Mouse (Mus musculus) C2C12 (cell line): ENCODE data around the gene Taar7d. TPM values are rescaled to one million over a fixed set of nuclear protein-coding genes. Genes with fewer than 3 reads are reported as not detected.
A peak's percentile ranks its signal among the peaks of the same experiment; 100 is the strongest.

Source experiments
- H3K27me3 ChIP-seq: one replicate; pipeline ENCODE4 v1.6.1; 2011; ENCODE audit not compliant: control insufficient read depth, insufficient read depth, insufficient read length
- H3K36me3 ChIP-seq: one replicate; pipeline ENCODE4 v1.6.1; 2011; ENCODE audit not compliant: control insufficient read depth, insufficient read depth
- H3K4me3 ChIP-seq: one replicate; pipeline ENCODE4 v1.5.1; 2011; ENCODE audit warnings: mild to moderate bottlenecking, control low read depth; ENCODE audit not compliant: poor library complexity, insufficient read depth, severe bottlenecking
- H3K79me2 ChIP-seq: one replicate; pipeline ENCODE4 v1.6.1; 2011; ENCODE audit not compliant: control insufficient read depth, insufficient read depth
- H3K79me3 ChIP-seq: one replicate; pipeline ENCODE4 v1.6.1; 2011; ENCODE audit warnings: low read depth, control low read depth
- H3ac ChIP-seq: one replicate; pipeline ENCODE3; 2011; ENCODE audit warnings: low read depth; ENCODE audit not compliant: control insufficient read depth, insufficient read length
- CEBPB ChIP-seq: IDR thresholded peaks from one replicate; pipeline ENCODE4 v1.6.1; 2011; ENCODE audit warnings: low read depth, mild to moderate bottlenecking, control low read depth, moderate library complexity
- CTCF ChIP-seq: IDR thresholded peaks from one replicate; pipeline ENCODE4 v1.5.1; 2011; ENCODE audit not compliant: control insufficient read depth, insufficient read depth, insufficient read length
- FOSL1 ChIP-seq: IDR thresholded peaks from one replicate; pipeline ENCODE4 v1.8.0; 2011; ENCODE audit warnings: mild to moderate bottlenecking, low read length; ENCODE audit not compliant: poor library complexity, insufficient read depth, severe bottlenecking
- MAX ChIP-seq: IDR thresholded peaks from one replicate; pipeline ENCODE4 v1.6.1; 2011; ENCODE audit warnings: mild to moderate bottlenecking, control low read depth
- MYOD1 ChIP-seq: IDR thresholded peaks from one replicate; pipeline ENCODE4 v1.6.1; 2011; ENCODE audit warnings: low read depth; ENCODE audit not compliant: control insufficient read depth, insufficient read length
- MYOG ChIP-seq: IDR thresholded peaks from one replicate; pipeline ENCODE4 v1.6.1; 2011; ENCODE audit not compliant: control insufficient read depth, insufficient read length; ENCODE audit errors: extremely low read depth
- USF1 ChIP-seq: IDR thresholded peaks from one replicate; pipeline ENCODE4 v1.6.1; 2011; ENCODE audit warnings: low read depth, mild to moderate bottlenecking, control low read depth, moderate library complexity
- long read RNA-seq, 2 experiments: library from polyadenylated mRNA; unstranded; transcript quantifications; one replicate each; pipeline ENCODE4 v2.0.0; 2019 to 2020
- polyA plus RNA-seq: library from polyadenylated mRNA; unstranded; fragments of >200 nt; fragmentation: generic; extraction: Trizol; gene quantifications from one replicate; pipeline ENCODE4 v1.2.1, GENCODE M21; 2012; ENCODE audit warnings: missing spikeins

Gene Taar7d
- polyA plus RNA-seq, result not detected
- long read RNA-seq, experiment 1, result 0 reads
- long read RNA-seq, experiment 2, result 0 reads

DNA sequence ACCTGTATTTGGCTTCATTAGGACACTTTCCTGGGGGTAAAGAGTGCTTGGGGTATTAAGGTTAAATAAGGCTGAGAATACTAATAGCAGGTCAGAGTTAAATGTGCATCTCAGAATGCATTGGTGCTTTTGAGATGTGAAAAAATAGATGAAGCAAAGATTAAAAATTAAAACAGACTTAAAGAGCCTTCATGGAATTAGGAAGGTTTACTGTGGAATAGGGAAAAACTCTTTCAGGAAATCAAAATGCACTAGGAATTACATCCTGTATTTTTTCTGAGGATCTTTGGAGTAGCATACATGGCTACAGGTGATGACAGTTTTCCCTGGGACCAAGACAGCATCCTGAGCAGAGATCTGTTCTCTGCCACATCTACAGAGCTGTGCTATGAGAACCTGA is at the start of gene Taar7d:
Gene Taar7d, plus strand, starts transcription at position 301 of the 400 bp plus-strand sequence.
- TF ChIP-seq FOSL1 (no peak), MYOG (no peak), CEBPB (no peak), CTCF (no peak), MAX (no peak), USF1 (no peak), MYOD1 (no peak)
- H3ac ChIP-seq, result no peak within 1 kb of the TSS
- H3K36me3 ChIP-seq, result no peaks in the 10 kb centered on the region
- no peak within 1 kb of the TSS for H3K4me3 ChIP-seq
- H3K79me2 ChIP-seq, result no peaks in the 10 kb centered on the region
- no peaks in the 10 kb centered on the region for H3K79me3 ChIP-seq
- peaks cover 2% of the 10 kb centered on the region for H3K27me3 ChIP-seq

DNA sequence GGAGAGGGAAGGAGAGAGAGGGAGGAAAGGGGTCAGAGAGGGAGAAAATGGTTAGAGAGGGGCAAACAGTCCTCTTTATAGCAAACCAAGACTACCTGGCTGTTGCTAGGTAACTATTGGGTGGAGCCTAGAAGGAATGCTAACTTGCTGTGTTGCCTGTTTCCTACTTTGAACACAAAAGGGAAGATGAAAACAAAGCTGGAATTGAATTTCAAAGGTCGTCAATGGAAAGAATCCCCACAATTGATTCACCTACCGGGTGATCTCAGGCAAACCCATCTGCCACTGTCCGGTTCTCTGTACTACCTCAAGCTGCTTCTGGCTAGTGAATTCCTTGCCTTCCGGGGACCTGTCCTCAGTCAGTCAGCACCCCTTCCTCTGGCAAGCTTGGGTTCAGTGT is 49.1 kb upstream of the Taar7d start:
- no peaks in the 10 kb centered on the region for H3K79me2 ChIP-seq
- no peak overlapping the region for H3ac ChIP-seq
- no peaks in the 10 kb centered on the region for H3K27me3 ChIP-seq
- H3K4me3 ChIP-seq, result no peak overlapping the region
- H3K79me3 ChIP-seq, result no peaks in the 10 kb centered on the region
- no peak for TF ChIP-seq MYOG
- TF ChIP-seq USF1, result no peak
- no peak for TF ChIP-seq FOSL1
- no peak for TF ChIP-seq CTCF
- no peak for TF ChIP-seq MYOD1
- no peak for TF ChIP-seq CEBPB
- TF ChIP-seq MAX, result no peak
- H3K36me3 ChIP-seq, result no peaks in the 10 kb centered on the region

DNA sequence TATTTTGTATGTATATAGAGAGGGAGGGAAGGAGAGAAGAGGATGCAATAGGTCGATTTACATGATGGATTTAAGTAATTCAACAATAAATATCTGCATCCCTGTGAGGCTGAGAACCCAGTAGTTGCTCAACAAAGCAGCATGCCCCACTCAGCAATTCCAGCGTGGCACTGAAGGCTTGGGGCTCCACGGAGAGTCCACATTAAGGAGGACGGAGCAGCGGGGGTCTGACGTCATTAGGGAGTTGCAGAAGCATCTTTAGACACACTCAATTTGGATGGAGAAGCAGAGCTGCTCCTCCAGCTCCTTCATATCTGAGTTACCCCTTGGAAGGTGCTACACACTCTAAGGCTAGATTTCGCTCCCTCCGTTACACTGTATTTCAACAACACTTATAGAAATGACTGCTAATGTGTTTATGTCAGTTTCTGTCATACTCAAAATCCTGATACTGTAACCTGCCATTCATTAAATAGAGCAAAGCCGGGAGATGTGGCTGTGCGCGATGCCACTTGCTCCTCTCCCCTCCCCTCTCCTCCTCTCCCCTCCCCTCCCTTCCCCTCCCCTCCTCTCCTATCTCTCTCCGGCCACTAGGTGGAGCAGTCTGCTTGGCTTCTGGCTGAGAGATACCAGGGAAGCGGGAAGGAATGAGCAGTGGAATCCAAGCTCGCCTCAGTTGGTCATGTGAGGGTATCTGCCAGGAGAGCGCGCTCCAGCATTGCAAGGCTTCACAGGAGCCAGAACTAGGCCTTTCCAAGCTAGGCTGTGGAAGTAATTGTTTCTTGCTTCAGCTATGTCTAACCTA is 47.9 kb upstream of the Taar7d start:
- Histone ChIP-seq H3ac (no peak overlapping the region), H3K79me3 (no peaks in the 10 kb centered on the region), H3K4me3 (no peak overlapping the region), H3K79me2 (no peaks in the 10 kb centered on the region), H3K36me3 (no peaks in the 10 kb centered on the region), H3K27me3 (no peaks in the 10 kb centered on the region)
- no peak for TF ChIP-seq FOSL1
- TF ChIP-seq USF1, result no peak
- no peak for TF ChIP-seq CEBPB
- TF ChIP-seq CTCF, result peak; percentile 31

DNA sequence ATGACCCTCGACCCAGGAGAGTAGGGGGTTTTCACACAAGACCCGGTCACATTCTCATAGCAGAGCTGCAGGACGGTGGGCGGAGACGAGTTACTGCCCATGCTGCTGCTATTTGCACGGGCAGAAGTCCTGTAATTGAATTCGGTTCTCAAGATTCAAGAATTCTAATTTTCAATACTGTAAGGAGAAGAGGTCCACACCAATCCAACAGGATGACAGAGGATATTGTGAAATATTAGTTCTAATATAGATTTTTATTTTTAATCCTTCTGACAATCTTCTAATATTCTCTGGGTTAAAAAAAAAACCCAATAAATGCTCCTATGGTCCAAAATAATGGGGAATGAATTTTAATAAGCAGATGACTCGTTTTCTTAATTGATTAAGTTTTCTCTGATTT is 41.5 kb upstream of the Taar7d start, which contains the start of gene Taar6:
Gene Taar6, minus strand, starts transcription at position 101 of the 400 bp plus-strand sequence.
- Histone ChIP-seq H3K27me3 (peaks cover 7% of the 10 kb centered on the region), H3K36me3 (no peaks in the 10 kb centered on the region), H3ac (no peak within 1 kb of the TSS), H3K4me3 (no peak within 1 kb of the TSS), H3K79me2 (no peaks in the 10 kb centered on the region), H3K79me3 (no peaks in the 10 kb centered on the region)
- TF ChIP-seq MYOD1 (no peak), MAX (no peak), CEBPB (no peak), FOSL1 (no peak), USF1 (no peak), MYOG (no peak), CTCF (no peak)

DNA sequence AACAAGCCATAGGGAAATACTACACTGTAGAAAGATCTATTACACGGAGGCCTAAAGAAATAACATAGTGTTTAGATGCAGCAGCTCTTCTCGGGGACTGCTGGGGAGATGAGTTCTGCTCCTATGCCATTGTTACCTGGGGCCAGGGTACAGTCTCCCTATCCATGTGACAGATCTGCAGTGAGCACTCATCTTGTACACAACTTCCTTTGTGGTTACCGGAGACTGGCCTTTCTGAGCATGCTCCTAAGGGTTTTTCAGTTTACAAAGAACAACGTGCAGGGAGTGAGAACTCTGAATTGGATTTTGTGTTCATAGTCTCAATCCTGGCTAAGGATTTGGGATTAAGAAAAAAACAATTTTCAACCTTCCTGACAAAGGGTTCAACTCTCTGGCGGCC is 40.6 kb upstream of the Taar7d start:
- TF ChIP-seq FOSL1 (no peak), CEBPB (no peak)

DNA sequence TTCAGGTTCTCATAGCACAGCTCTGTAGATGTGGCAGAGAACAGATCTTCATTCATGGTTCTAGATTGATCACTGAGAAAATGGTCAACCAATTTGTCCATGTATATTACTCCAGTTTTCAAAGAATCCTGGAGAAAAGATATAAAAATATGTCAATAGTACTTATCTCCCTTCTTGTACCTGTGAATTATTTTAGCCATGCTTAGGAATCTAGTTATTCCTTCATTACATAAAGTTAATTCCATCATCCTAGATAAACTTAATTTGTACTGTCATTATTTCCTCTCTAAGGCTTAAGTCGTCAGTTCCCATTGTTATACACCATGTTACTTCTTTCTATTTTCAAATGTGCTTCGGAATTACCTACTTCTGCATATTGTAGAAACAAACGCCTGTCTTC is 33.6 kb upstream of the Taar7d start, which contains the start of gene Taar7a:
Gene Taar7a, minus strand, starts transcription at position 101 of the 400 bp plus-strand sequence.
- Histone ChIP-seq H3K79me3 (no peaks in the 10 kb centered on the region), H3ac (no peak within 1 kb of the TSS), H3K79me2 (no peaks in the 10 kb centered on the region), H3K27me3 (peaks cover 7% of the 10 kb centered on the region), H3K36me3 (no peaks in the 10 kb centered on the region), H3K4me3 (no peak within 1 kb of the TSS)
- TF ChIP-seq CEBPB, result no peak
- no peak for TF ChIP-seq FOSL1
- no peak for TF ChIP-seq CTCF
- no peak for TF ChIP-seq MYOD1
- TF ChIP-seq MAX, result no peak
- TF ChIP-seq USF1, result no peak
- TF ChIP-seq MYOG, result no peak

More for the DNA sequence above, 40.6 kb upstream of the Taar7d start:
- Histone ChIP-seq H3K36me3 (no peaks in the 10 kb centered on the region), H3K79me2 (no peaks in the 10 kb centered on the region), H3K79me3 (no peaks in the 10 kb centered on the region), H3K4me3 (no peak overlapping the region), H3ac (no peak overlapping the region), H3K27me3 (peaks cover 7% of the 10 kb centered on the region)
